Mouse (Mus musculus): ENCODE measurements around the gene Ankmy1.

- TF ChIP-seq CTCF (IDR thresholded peaks at IDR 0.05; ENCODE audit: low read depth, low read length) (no peak), POLR2A (IDR thresholded peaks at IDR 0.05; ENCODE audit: borderline replicate concordance, low read depth, low read length) (no peak)
Measured at GRCm38 (mm10) chr1:92950607-92951006, 47.9 kb upstream of the Ankmy1 start, which contains the start of gene Gpr35.
